Mouse (Mus musculus) layer of hippocampus, postnatal 25 days (tissue): ENCODE results near the gene Ankrd37. TPM values are rescaled to one million over a fixed set of nuclear protein-coding genes. Genes with fewer than 3 reads are reported as not detected.

Source experiments
- DNase-seq, 2 experiments: peaks; one replicate each; pipeline ENCODE4 v3.0.0; 2022; ENCODE audit warnings: mixed read lengths in 2 of 2, low spot score in 1 of 2; ENCODE audit errors: extremely low spot score in 1 of 2
- total RNA-seq, 2 experiments: library from RNA; stranded (reverse); gene quantifications; 2 replicates each; pipeline ENCODE4 v1.2.3; 2021

The Ankrd37 gene
- 1 to 10 TPM; 8.7 to 9.5 TPM for total RNA-seq

GRCm38 (mm10) chr8:46005596-46005995, at the start of gene Ankrd37:
Ankrd37 (minus strand) TSS chr8:46005707.
- DNase-seq, result no peak

- DNase-seq, result peak in 1 of 2 experiments; percentile 24
Measured at GRCm38 (mm10) chr8:46040260-46040659, 34.8 kb upstream of the Ankrd37 start.

GRCm38 (mm10) chr8:46039666-46040065, 34.2 kb upstream of the Ankrd37 start:
- no peak for DNase-seq

GRCm38 (mm10) chr8:46036217-46036616, 30.7 kb upstream of the Ankrd37 start:
- DNase-seq, result no peak

- DNase-seq, result no peak
Measured at GRCm38 (mm10) chr8:46024392-46024791, 18.9 kb upstream of the Ankrd37 start.

GRCm38 (mm10) chr8:46022758-46023157, 17.3 kb upstream of the Ankrd37 start:
- DNase-seq, result no peak

- no peak for DNase-seq
Measured at GRCm38 (mm10) chr8:46022203-46022602, 16.7 kb upstream of the Ankrd37 start.

GRCm38 (mm10) chr8:46010746-46011680, 5.5 kb upstream of the Ankrd37 start:
- peak in 1 of 2 experiments; percentile 23 for DNase-seq

- no peak for DNase-seq
Measured at GRCm38 (mm10) chr8:46010306-46010705, 4.8 kb upstream of the Ankrd37 start.

- DNase-seq, result no peak
Measured at GRCm38 (mm10) chr8:46007050-46007672, 1.7 kb upstream of the Ankrd37 start.

GRCm38 (mm10) chr8:45999784-46000705, 5.5 kb downstream of the Ankrd37 start:
- DNase-seq, result peak; percentile 94 to 95

GRCm38 (mm10) chr8:45999138-45999783, 6.2 kb downstream of the Ankrd37 start, which contains the start of gene Lrp2bp:
Lrp2bp (plus strand) TSS chr8:45999303.
- no peak for DNase-seq

GRCm38 (mm10) chr8:45998228-45998627, 7.3 kb downstream of the Ankrd37 start:
- no peak for DNase-seq

GRCm38 (mm10) chr8:45995576-45995975, 9.9 kb downstream of the Ankrd37 start:
- no peak for DNase-seq

GRCm38 (mm10) chr8:45994111-45994510, 11.4 kb downstream of the Ankrd37 start:
- peak in 1 of 2 experiments; percentile 13 for DNase-seq

GRCm38 (mm10) chr8:45990631-45991310, 14.7 kb downstream of the Ankrd37 start:
- DNase-seq, result no peak

- no peak for DNase-seq
Measured at GRCm38 (mm10) chr8:45988189-45988588, 17.3 kb downstream of the Ankrd37 start.

GRCm38 (mm10) chr8:45986665-45987064, 18.8 kb downstream of the Ankrd37 start:
- no peak for DNase-seq

- no peak for DNase-seq
Measured at GRCm38 (mm10) chr8:45975837-45976468, 29.6 kb downstream of the Ankrd37 start.
